Mouse (Mus musculus) Patski (cell line): ENCODE data around the gene Tcaim. TPM values are rescaled to one million over a fixed set of nuclear protein-coding genes. Genes with fewer than 3 reads are reported as not detected.

Source experiments
- ATAC-seq: fragments of 100-300 bp; one replicate; pipeline ENCODE4 v1.8.0; 2021
- CTCF ChIA-PET: fragments of 350-600 bp; sonication (Branson Sonifier 250); formaldehyde crosslinking; loops from one replicate; lab custom pipeline; 2022; ENCODE audit warnings: inconsistent platforms; lab: Charles Lee
- POLR2A ChIA-PET: fragments of 350-600 bp; sonication (Branson Sonifier 250); formaldehyde crosslinking; loops from one replicate; lab custom pipeline; 2022; ENCODE audit warnings: antibody characterized with exemption, inconsistent platforms; lab: Charles Lee
- DNase-seq: peaks from one replicate; pipeline ENCODE4 v3.0.0-alpha.2; 2011; ENCODE audit warnings: low read depth, low spot score
- H3K27me3 ChIP-seq: fragments of 371-371 bp; one replicate; pipeline ENCODE4 v1.5.1; 2021
- CTCF ChIP-seq: fragments of 100-300 bp; IDR thresholded peaks from one replicate; pipeline ENCODE4 v1.5.1; 2021
- in situ Hi-C: fragments of 300-500 bp; cut with MboI; formaldehyde crosslinking; loops from 3 replicates; pipeline ENCODE4 v1.11.1; 2018; ENCODE audit warnings: low pct_unique_long_range_greater_than_20kb, mixed read lengths
- polyA plus RNA-seq: library from polyadenylated mRNA; unstranded; gene quantifications from one replicate; pipeline ENCODE4 v1.2.3, GENCODE M21; 2021

Gene Tcaim
- polyA plus RNA-seq, 1 experiment from 2014 or later, result 9.3 TPM

GRCm38 (mm10) chr9:122885385-122885784 is 80.0 kb downstream of the Tcaim start, which contains the start of gene Zkscan7:
Zkscan7 (plus strand) TSS chr9:122885685.
- ATAC-seq (no peak), DNase-seq (no peak)
- TF ChIP-seq CTCF, result no peak
- H3K27me3 ChIP-seq, result peaks cover 14% of the 10 kb centered on the region
- POLR2A ChIA-PET, result no interaction called here
- in situ Hi-C loops, result no loop called here
- CTCF ChIA-PET, result no interaction called here

Other genes with a start within 250 kb of the Tcaim start
- gene Topaz1, start 58.2 kb upstream of the Tcaim start, polyA plus RNA-seq, result not detected
- 0.82 TPM for gene Gm35549, start 38.5 kb downstream of the Tcaim start, polyA plus RNA-seq
- 53.2 TPM for gene Zfp445, start 60.5 kb downstream of the Tcaim start, polyA plus RNA-seq
- gene Zkscan7, start 80.1 kb downstream of the Tcaim start, polyA plus RNA-seq, result 5.3 TPM
- 3.2 TPM for gene Zfp105, start 117.5 kb downstream of the Tcaim start, polyA plus RNA-seq
- 18.6 TPM for gene 1110059G10Rik, start 145.5 kb downstream of the Tcaim start, polyA plus RNA-seq
- gene Kif15, start 145.5 kb downstream of the Tcaim start, polyA plus RNA-seq, result 14.0 TPM
- 8.2 TPM for gene Tmem42, start 215.8 kb downstream of the Tcaim start, polyA plus RNA-seq
- 0.74 TPM for gene Tgm4, start 229.2 kb downstream of the Tcaim start, polyA plus RNA-seq